Mouse (Mus musculus) retina, postnatal 1 day (tissue): Measurements from ENCODE around the gene Scd2.

Experiments
- DNase-seq: peaks from one replicate; pipeline ENCODE4 v3.0.0-alpha.2; 2012

Scd2 gene

GRCm38 (mm10) chr19:44297862-44298261, 4.4 kb downstream of the Scd2 start:
- no peak for DNase-seq

GRCm38 (mm10) chr19:44299078-44299477, 5.6 kb downstream of the Scd2 start:
- DNase-seq, result no peak

- DNase-seq, result no peak
Observed at GRCm38 (mm10) chr19:44299902-44300301, 6.4 kb downstream of the Scd2 start.

GRCm38 (mm10) chr19:44300520-44300919, 7.0 kb downstream of the Scd2 start:
- no peak for DNase-seq

GRCm38 (mm10) chr19:44301176-44301575, 7.7 kb downstream of the Scd2 start:
- DNase-seq, result peak; percentile 54

- no peak for DNase-seq
Observed at GRCm38 (mm10) chr19:44301671-44302305, 8.3 kb downstream of the Scd2 start.

- no peak for DNase-seq
Observed at GRCm38 (mm10) chr19:44302901-44303300, 9.4 kb downstream of the Scd2 start.

GRCm38 (mm10) chr19:44303502-44303901, 10.0 kb downstream of the Scd2 start:
- peak; percentile 0 for DNase-seq

GRCm38 (mm10) chr19:44304419-44304818, 10.9 kb downstream of the Scd2 start:
- DNase-seq, result peak; percentile 0

- no peak for DNase-seq
Observed at GRCm38 (mm10) chr19:44304851-44305510, 11.5 kb downstream of the Scd2 start.

- no peak for DNase-seq
Observed at GRCm38 (mm10) chr19:44305701-44306100, 12.2 kb downstream of the Scd2 start.

GRCm38 (mm10) chr19:44306171-44306570, 12.7 kb downstream of the Scd2 start:
- DNase-seq, result no peak

- peak; percentile 0 for DNase-seq
Observed at GRCm38 (mm10) chr19:44307101-44307914, 13.8 kb downstream of the Scd2 start.

GRCm38 (mm10) chr19:44307915-44308470, 14.5 kb downstream of the Scd2 start:
- DNase-seq, result peak; percentile 0

- DNase-seq, result peak; percentile 3
Observed at GRCm38 (mm10) chr19:44308611-44309246, 15.3 kb downstream of the Scd2 start.

GRCm38 (mm10) chr19:44309351-44310154, 16.1 kb downstream of the Scd2 start:
- peak; percentile 6 for DNase-seq

GRCm38 (mm10) chr19:44310155-44310575, 16.7 kb downstream of the Scd2 start:
- DNase-seq, result peak; percentile 2

- peak; percentile 41 for DNase-seq
Observed at GRCm38 (mm10) chr19:44310814-44311213, 17.3 kb downstream of the Scd2 start.

- no peak for DNase-seq
Observed at GRCm38 (mm10) chr19:44311306-44312006, 18.0 kb downstream of the Scd2 start.

GRCm38 (mm10) chr19:44312007-44312360, 18.5 kb downstream of the Scd2 start:
- peak; percentile 50 for DNase-seq

- no peak for DNase-seq
Observed at GRCm38 (mm10) chr19:44313066-44313465, 19.6 kb downstream of the Scd2 start.
